Comparison of ENCODE assay signal across 1 mouse cellular context in the genomic region with DNA sequence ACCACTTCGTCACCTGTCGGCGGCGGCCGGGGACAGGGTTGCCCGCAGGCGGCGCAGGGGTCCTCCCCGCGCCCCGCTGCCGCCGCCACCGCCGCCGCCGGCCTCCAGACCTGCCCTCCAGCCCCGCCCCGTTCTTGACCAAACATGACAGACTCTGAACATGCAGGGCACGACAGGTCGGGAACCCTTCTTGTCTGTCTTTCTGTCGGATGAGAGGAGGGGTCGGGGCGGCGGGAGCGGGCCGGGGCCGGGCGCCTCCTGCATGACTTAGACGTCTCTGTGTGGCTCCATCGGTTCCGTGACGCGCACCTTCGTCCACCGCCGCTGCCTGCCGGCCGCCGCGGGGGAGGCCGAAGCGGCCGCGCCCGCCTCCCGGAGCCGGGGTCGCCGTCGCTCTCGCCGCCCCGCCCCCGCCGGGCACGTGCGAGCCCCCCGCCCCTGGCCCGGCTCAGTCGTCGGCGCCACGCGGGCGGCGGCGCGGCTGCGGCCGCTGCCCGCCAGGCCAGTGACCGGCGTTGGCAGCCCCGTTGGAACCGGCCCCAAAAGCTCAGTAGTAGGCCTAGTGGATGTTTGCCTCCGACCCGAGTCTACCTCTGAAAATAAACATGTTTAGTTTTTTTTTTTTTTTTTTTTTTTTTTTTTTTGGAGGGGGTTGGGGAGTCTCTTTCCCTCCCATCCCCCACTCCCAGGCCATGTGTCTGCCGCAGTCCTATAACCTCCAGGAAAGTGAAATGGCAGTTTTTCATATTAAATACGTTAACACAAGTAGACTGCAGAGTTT.
TF ChIP-seq lines count a peak whose summit lies in the region.

A gene (minus strand): TSS at position 65 of the 781 bp plus-strand sequence.

TF ChIP-seq in CH12.LX, 34 proteins besides CTCF, POLR2A, EP300 and RAD21 (continued from another document):
- TF ChIP-seq UBTF (IDR thresholded peaks at IDR 0.05; ENCODE audit: low read depth, low read length) (0 out of 2 replicates have a peak, but pooled peaks have one; percentile 66), SIN3A (IDR thresholded peaks at IDR 0.05; ENCODE audit: low read length) (peak; percentile 67; the same call in 1 of the 2 replicates), USF1 (IDR thresholded peaks at IDR 0.05; ENCODE audit: low read depth, low read length) (no peak), ZNF384 (IDR thresholded peaks at IDR 0.05; ENCODE audit: low read depth, low read length) (peak; percentile 98), KAT2A (IDR thresholded peaks at IDR 0.05; ENCODE audit: insufficient replicate concordance, low read length) (no peak), JUN (IDR thresholded peaks at IDR 0.05; ENCODE audit: insufficient read depth, low read depth, low read length) (no peak), MAX (IDR thresholded peaks at IDR 0.05; ENCODE audit: low read length) (peak; percentile 90)
